Mouse (Mus musculus): Measurements from ENCODE around the gene Il22. TPM values are rescaled to one million over a fixed set of nuclear protein-coding genes. Genes with fewer than 3 reads are reported as not detected.
"Not testable (repeated sequence)": the region's sequence is repeated elsewhere in the genome, so short reads cannot be mapped to it uniquely, and the experiment has no call there.

Gene Il22
- total RNA-seq (2015) = not detected in 2 replicates
- total RNA-seq (2017) = not detected in 2 replicates

DNA sequence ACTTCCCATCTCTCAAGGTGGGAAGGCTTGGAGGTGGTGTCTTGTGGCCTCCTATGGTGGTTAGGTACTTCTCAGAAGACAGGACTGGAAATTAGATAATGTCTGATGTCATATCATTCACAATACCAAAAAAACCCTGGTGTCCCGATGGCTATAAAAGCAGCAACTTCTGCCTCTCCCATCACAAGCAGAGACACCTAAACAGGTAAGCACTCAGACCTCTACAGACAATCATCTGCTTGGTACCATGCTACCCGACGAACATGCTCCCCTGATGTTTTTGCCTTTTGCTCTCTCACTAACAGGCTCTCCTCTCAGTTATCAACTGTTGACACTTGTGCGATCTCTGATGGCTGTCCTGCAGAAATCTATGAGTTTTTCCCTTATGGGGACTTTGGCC, at the start of gene Il22:
Gene Il22, plus strand, starts transcription at position 301 of the 400 bp plus-strand sequence.
- no peak for ATAC-seq (ENCODE audit: poor library complexity, severe bottlenecking)

DNA sequence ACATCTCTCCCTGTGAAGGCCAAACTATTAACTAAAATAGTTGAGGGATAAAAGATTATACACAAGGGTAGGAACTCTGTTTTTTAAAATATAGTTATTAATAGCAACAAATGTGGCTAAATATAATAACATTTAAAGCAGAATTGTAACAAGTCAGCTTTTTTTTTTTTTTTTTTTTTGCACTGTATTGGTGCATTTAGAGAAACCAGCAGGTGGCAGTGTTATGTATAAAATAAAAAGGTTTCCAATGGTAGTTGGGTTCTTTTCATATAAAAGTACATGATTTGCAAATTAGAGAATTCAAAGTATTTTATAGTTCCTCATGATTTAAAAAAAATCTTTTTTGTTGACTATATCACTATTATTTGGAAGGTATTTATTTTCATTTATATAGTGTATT, 48.8 kb upstream of the Il22 start:
- ATAC-seq (ENCODE audit: poor library complexity, severe bottlenecking) = peak; percentile 49; the same call in 1 of the 2 replicates

DNA sequence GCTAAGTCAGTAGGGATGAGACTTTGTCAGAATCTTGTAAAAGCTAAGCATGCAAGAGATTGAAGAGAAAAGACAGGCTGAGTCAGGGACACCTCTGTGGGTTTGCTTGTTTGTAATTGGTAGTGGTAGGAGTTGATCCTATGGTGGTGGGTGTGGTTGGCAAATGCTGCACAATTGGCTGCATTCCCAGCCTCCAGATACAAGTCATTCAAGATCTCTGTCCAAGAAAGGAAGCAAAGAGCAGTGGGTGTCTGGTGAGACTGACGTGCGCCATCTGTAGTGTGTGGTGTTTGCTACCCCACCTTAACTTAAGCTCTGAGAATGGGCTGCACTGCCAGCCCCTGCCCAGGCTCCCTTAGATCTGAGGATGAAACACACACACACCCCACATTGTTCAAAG, 43.6 kb upstream of the Il22 start:
- no peak for ATAC-seq (ENCODE audit: poor library complexity, severe bottlenecking)

DNA sequence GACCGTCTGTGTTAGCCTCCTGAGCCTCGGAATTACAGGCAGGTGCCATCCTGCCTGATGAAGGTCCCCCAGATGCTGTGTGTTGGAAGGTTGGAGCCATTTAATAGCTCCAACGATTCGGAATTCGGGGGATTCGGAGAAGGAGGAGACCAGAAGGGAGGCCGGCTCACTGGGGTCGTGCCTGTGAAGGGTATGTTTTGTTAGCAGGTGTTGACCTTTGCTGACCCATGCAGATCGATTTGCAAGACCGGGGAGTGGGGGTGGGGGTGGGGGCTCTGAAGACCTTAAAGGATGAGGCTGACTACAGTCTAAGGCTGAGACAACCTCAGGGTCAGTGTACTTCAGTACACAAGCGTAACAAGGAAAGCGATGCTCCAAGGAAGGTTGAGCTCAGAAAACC, 35.5 kb upstream of the Il22 start:
- no peak for ATAC-seq (ENCODE audit: poor library complexity, severe bottlenecking)

DNA sequence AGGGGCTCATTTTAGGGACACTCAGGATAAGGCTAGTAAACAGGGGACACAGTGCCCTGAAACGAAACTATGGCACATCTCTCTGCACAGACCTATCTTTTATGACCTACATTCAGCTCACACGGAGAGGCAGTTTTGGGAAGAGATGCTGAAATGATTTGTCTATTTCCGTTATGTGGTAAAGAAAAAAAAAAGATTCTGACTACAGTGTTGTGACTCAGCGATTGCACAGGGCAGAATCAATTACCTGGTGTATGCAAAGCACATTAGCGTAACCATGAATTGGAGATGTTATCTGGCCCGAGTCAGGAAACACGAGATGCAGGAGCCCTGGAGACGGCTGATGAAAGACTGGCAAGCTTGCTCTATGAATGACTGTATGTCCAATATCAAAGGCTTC, 32.3 kb upstream of the Il22 start:
- peak; percentile 57 for ATAC-seq (ENCODE audit: poor library complexity, severe bottlenecking)

DNA sequence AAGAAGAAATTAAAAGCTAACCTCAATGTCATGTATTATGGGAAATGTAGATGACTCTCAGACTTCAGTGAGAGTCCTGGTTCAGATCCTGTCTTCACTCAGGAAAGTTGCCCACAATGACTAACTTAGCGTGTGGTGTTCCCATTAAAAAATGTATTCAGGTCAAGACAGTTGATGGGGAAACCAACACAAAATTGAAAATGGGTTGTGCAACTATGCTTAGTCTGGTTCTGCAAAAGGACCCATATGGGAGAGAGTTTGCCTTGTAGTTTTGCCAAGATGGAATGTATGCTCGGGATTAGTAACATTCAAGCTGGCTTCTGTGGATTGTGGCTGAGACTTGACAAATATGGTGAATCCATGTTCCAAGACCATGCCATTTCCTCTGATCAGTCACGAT, 31.9 kb upstream of the Il22 start:
- no peak for ATAC-seq (ENCODE audit: poor library complexity, severe bottlenecking)

DNA sequence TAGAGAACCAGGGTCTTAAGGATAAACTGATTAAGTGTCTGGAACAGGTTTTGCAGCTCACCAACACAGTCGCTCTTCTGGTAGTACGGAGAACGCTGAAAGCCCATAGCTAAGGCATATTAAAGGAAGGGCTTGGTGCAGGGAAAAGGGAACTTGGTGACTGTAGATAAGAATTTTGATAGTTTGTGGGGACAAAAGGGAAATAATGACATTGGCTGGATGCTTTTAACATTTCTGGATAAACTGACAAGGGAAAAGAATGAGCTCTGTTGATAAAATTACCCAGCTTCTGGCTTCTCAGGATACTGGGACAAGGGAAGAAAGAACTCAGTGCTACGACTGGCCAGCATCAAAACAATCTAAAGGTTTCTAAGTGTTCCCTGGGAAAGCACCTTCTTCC, 29.2 kb upstream of the Il22 start:
- ATAC-seq (ENCODE audit: poor library complexity, severe bottlenecking) = not testable (repeated sequence)

DNA sequence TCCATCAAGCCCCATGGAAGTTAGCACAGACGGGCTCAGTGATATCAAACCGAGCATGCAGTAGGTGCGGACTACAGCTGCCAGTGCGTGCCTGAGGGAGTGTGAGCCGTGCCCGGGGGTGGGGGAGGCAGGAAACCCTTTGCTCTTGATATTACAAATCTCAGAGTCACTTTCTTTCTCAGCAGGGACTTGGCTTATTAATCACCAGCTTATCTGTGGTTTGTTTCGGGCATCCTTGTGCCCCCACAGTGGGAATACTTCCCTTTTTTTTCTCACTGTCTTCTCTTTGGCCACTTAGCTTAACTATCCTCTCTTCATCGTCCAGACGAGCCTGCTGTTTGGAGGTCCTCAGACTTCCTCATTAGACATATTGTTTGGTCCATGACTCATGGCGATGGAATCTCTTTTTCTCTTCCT, 26.0 kb upstream of the Il22 start:
- peak; percentile 78 for ATAC-seq (ENCODE audit: poor library complexity, severe bottlenecking)

DNA sequence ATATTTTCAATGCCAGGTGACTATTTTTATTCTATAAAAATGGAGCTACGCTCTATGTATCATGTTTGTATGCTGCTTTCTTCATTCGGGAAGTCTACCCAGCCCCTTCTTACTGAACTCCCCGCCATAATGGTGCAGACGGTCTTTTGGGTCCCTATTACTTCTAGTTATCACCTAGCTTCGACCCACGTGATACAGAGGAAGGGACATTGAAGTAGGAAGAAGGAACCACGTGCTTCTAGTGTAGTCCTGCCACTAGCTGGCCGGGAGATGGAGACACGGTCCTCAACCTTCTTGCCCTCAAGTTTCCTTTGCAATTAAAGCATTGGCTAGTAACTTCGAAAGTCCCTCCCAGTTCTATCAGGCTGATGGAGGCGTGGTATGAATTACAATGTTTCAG, 25.5 kb upstream of the Il22 start:
- no peak for ATAC-seq (ENCODE audit: poor library complexity, severe bottlenecking)

DNA sequence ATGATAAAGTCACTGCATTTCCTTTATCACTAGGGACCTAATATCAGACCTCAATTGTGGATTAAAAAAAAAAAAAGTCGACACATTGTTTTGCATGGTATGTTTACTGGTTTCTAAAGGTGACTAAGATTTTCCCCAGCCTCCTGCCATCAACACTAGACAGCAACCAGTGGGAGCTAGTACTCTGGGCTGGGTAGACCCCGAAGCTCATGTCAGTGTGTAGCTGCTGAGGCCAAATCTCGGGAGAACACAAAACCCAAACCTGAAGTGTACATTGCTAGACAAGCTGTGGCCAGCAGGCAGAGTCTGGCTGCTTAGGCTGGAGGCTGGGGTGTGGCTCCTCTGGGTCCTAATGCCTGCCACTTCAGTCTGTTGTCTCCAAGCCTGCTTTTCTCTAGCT, 9.6 kb upstream of the Il22 start:
- peak; percentile 56; the same call in 1 of the 2 replicates for ATAC-seq (ENCODE audit: poor library complexity, severe bottlenecking)

DNA sequence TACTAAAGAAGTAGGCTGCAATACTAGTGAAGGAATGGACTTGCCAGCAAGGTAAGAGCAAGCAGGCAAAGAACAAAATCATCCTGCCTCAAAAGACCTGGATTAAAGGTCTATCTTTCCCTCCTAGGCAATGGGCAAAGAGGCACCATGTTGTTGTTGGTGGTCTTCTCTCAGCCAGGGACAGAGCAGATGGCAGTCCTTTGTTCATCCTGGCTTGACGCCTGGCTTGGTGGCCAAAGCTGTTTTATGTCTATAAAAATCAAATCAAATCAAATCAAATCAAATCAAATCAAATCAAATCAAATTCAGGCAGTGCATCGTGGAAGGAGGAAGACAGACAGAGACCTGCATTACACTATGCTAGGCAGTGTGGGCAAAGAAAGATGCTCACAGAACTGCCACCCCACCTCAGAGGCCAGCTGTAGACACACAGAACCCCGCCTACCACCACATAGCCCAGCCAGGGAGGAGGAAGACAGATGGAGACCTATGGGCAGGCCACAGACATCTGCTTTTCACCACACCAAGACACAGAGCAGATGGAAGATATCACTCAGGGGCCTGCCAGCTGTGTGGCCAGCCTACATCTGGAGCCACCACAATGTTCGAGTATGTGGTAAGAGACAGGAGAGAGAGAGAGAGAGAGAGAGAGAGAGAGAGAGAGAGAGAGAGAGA, 11.1 kb downstream of the Il22 start:
- not testable (repeated sequence) for ATAC-seq (ENCODE audit: poor library complexity, severe bottlenecking)

DNA sequence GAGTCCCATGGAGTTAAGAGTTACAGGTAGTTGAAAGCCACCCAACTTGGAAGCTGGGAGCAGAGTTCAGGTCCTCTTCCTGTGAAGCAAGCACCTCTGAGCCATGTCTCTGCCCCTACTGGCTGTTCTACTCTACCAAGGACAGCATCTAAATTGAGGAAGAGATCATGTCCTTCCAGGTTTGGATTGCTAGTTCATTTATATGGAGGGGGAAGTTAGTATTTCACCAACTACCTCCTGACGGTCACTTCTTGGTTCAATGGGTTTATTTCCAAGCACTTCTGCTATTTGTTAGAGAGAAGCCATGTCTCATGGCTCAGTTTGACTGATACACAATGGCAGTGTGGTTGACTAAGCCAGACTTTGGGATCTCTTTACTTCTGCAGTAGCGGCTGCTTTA, 22.9 kb downstream of the Il22 start:
- peak; percentile 68 for ATAC-seq (ENCODE audit: poor library complexity, severe bottlenecking)

DNA sequence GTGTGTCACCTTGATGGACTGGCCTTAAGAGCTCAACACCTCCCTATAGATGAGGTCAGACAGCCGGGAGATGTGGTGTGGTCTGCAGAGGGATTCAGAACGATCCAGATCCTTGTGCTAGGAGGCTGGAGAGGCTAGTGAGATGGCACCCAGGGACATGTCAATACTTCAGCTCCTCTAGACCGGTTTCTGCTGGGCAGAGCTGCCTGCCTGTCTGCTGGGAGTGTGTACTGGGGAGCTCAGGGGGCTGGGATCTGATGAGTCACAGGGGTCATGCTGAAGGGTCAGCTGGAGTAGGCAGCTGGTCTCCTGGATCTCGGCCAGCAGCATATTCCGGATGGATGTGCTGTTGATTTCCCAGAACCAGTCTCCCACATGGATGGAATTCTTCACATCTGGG, 27.9 kb downstream of the Il22 start:
- not testable (repeated sequence) for ATAC-seq (ENCODE audit: poor library complexity, severe bottlenecking)

DNA sequence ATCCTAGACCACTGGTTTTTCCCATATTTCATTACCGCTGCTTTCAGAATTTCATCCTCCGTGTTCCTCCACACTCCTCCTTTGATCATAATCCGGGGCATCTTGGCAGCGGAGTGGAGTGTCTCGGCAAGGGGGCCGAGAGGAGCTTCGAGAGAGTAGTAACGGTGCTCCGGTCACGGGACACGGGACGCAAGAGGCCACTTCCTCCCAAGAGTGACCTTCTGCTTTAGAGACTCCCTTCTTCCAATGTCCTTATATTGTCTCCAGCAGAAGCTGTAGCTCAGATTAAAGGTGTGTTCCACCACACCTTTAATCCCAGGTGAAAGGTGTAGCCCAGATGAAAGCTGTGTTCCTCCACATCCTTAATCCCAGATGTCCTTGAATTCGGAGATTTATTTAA, 35.9 kb downstream of the Il22 start, which contains the start of gene Gm32717:
Gene Gm32717, minus strand, starts transcription at position 101 of the 400 bp plus-strand sequence.
- not testable (repeated sequence) for ATAC-seq (ENCODE audit: poor library complexity, severe bottlenecking)

DNA sequence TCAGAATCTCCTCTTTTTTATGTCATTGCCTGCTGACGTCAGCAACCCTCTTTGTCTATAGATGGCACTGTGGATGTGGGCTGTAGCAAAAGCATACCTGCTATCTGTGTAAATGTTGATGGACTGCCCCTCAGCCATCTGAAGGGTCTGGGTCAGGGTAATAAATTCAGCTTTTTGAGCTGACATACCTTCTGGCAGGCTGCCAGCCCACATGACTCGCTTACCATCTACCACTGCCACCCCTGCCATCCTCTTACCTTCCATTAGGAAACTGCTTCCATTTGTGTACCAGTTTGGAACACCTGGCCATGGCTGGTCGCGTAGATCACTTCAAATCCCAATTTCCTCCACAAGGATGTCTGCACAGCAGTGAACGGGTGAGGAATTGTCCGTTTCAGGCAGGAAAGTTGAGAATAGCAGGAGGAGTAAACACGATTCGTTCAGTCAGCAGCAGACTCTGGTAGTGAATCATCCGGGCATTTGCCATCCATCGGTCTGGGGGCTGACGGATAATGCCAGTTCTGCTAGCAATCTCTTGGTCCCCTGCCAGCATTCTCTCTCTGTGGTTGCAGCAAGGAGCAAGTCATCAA, 44.4 kb downstream of the Il22 start:
- not testable (repeated sequence) for ATAC-seq (ENCODE audit: poor library complexity, severe bottlenecking)

DNA sequence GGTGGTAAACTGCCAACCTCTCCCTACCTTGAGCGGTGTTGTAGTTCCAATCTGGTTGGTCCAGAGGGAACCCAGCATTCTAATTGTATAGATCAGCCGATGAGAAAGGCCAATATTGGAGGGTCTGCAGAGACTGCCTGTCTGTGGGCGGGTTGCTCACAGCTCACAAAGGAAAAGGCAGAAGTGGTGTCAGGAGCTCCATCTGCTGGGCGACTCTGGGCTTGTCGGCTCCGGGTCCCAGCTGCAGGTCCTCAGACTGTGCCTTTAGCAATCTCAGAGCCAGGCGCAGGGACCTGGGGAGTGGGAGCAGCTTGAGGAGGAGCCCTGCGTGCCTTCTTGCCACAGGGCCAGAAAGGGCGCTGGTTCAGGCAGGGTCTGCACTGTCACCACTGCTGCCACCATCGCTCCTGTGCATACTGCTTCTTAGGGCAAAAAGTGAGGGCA, 46.1 kb downstream of the Il22 start:
- ATAC-seq (ENCODE audit: poor library complexity, severe bottlenecking) = no peak

DNA sequence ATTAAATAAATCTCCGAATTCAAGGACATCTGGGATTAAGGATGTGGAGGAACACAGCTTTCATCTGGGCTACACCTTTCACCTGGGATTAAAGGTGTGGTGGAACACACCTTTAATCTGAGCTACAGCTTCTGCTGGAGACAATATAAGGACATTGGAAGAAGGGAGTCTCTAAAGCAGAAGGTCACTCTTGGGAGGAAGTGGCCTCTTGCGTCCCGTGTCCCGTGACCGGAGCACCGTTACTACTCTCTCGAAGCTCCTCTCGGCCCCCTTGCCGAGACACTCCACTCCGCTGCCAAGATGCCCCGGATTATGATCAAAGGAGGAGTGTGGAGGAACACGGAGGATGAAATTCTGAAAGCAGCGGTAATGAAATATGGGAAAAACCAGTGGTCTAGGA, 53.6 kb downstream of the Il22 start, which contains the start of gene Gm32802:
Gene Gm32802, plus strand, starts transcription at position 301 of the 400 bp plus-strand sequence.
- ATAC-seq (ENCODE audit: poor library complexity, severe bottlenecking) = not testable (repeated sequence)

Other genes with a start within 250 kb of the Il22 start
- gene Mdm1, start 63.1 kb upstream of the Il22 start, total RNA-seq (2015) = 14.9 and 16.4 TPM in 2 replicates
- 21.1 and 49.6 TPM in 2 replicates for gene Mdm1, start 63.1 kb upstream of the Il22 start, total RNA-seq (2017)
- gene Gm32717, start 35.8 kb downstream of the Il22 start, total RNA-seq (2015) = not detected in 2 replicates
- gene Gm32717, start 35.8 kb downstream of the Il22 start, total RNA-seq (2017) = 0.08 and 0.11 TPM in 2 replicates
- gene Gm32802, start 53.7 kb downstream of the Il22 start, total RNA-seq (2015) = not detected in 2 replicates
- gene Gm32802, start 53.7 kb downstream of the Il22 start, total RNA-seq (2017) = 0.08 and 0.11 TPM in 2 replicates
- not detected in 2 replicates for gene Iltifb, start 90.1 kb downstream of the Il22 start, total RNA-seq (2015)
- gene Iltifb, start 90.1 kb downstream of the Il22 start, total RNA-seq (2017) = not detected in 2 replicates
- not detected in 2 replicates for gene Gm9040, start 122.0 kb downstream of the Il22 start, total RNA-seq (2015)
- gene Gm9040, start 122.0 kb downstream of the Il22 start, total RNA-seq (2017) = not detected in 2 replicates
- not detected in 2 replicates for gene Gm9044, start 127.5 kb downstream of the Il22 start, total RNA-seq (2015)
- gene Gm9044, start 127.5 kb downstream of the Il22 start, total RNA-seq (2017) = not detected in 2 replicates
- 0.20 and 0.23 TPM in 2 replicates for gene Gm9045, start 132.9 kb downstream of the Il22 start, total RNA-seq (2015)
- not detected in 2 replicates for gene Gm9045, start 132.9 kb downstream of the Il22 start, total RNA-seq (2017)
- gene Gm9046, start 138.3 kb downstream of the Il22 start, total RNA-seq (2015) = not detected in 2 replicates
- gene Gm9046, start 138.3 kb downstream of the Il22 start, total RNA-seq (2017) = not detected in 2 replicates
- gene Gm9048, start 143.7 kb downstream of the Il22 start, total RNA-seq (2015) = not detected in 2 replicates
- 0.04 and 0.15 TPM in 2 replicates for gene Gm9048, start 143.7 kb downstream of the Il22 start, total RNA-seq (2017)
- gene Gm9049, start 149.2 kb downstream of the Il22 start, total RNA-seq (2015) = 0.20 and 0.23 TPM in 2 replicates
- not detected in 2 replicates for gene Gm9049, start 149.2 kb downstream of the Il22 start, total RNA-seq (2017)
- 0.94 and 1.9 TPM in 2 replicates for gene Ifng, start 236.1 kb downstream of the Il22 start, total RNA-seq (2015)
- gene Ifng, start 236.1 kb downstream of the Il22 start, total RNA-seq (2017) = 1.6 and 2.6 TPM in 2 replicates